Mouse (Mus musculus) forebrain, embryonic 14.5 days (tissue): ENCODE measurements around the gene Fgf15. TPM values are rescaled to one million over a fixed set of nuclear protein-coding genes. Genes with fewer than 3 reads are reported as not detected.

Experiments
- ATAC-seq: fragments of 200-750 bp; cut with Nextera tagmentation; 2 replicates; pipeline ENCODE4 v1.8.0; 2017; ENCODE audit warnings: mild to moderate bottlenecking, moderate library complexity
- DNase-seq: peaks from one replicate; pipeline ENCODE4 v3.0.0-alpha.2; 2015; ENCODE audit warnings: low spot score
- H3K27ac ChIP-seq: fragments of 300-500 bp; sonication (generic); 2 replicates; pipeline ENCODE4 v1.5.1; 2014; ENCODE audit warnings: low read depth, mild to moderate bottlenecking, control low read depth, low read length, moderate library complexity
- H3K27me3 ChIP-seq: fragments of 300-500 bp; sonication (generic); replicated peaks from 2 replicates; pipeline ENCODE4 v1.6.1; 2014; ENCODE audit warnings: low read length, control low read depth, mixed read lengths; ENCODE audit not compliant: control insufficient read depth, insufficient read depth
- H3K36me3 ChIP-seq: fragments of 300-500 bp; sonication (generic); 2 replicates; pipeline ENCODE4 v1.6.1; 2014; ENCODE audit warnings: low read length, control low read depth; ENCODE audit not compliant: control insufficient read depth, insufficient read depth
- H3K4me1 ChIP-seq: fragments of 300-500 bp; sonication (generic); 2 replicates; pipeline ENCODE4 v1.6.1; 2014; ENCODE audit warnings: antibody characterized with exemption, low read length, control low read depth; ENCODE audit not compliant: control insufficient read depth, insufficient read depth
- H3K4me2 ChIP-seq: fragments of 300-500 bp; sonication (generic); 2 replicates; pipeline ENCODE4 v1.6.1; 2014; ENCODE audit warnings: mild to moderate bottlenecking, control low read depth, low read length
- H3K4me3 ChIP-seq: fragments of 300-500 bp; sonication (generic); 2 replicates; pipeline ENCODE4 v1.5.1; 2014; ENCODE audit warnings: low read depth, low read length, control low read depth
- H3K9ac ChIP-seq: fragments of 300-500 bp; sonication (generic); 2 replicates; pipeline ENCODE4 v1.6.1; 2014; ENCODE audit warnings: mild to moderate bottlenecking, low read length, control low read depth, moderate library complexity
- H3K9me3 ChIP-seq: fragments of 300-500 bp; sonication (generic); replicated peaks from 2 replicates; pipeline ENCODE4 v1.6.1; 2016; ENCODE audit warnings: low read length, control low read depth, mixed read lengths; ENCODE audit not compliant: control insufficient read depth
- WGBS: fragments of 180-500 bp; shearing (Covaris S2); extraction: QIAGEN DNeasy Blood & Tissue Kit; methylation state at CpG from one replicate; pipeline ENCODE4 v1.1.7; 2014; 5-methylcytosine and 5-hydroxymethylcytosine counted together
- polyA plus RNA-seq: library from polyadenylated mRNA; unstranded; fragments of >200 nt; fragmentation: Nextera tagmentation; extraction: Ambion mirVana; gene quantifications from 2 replicates; pipeline ENCODE4 v1.2.1, GENCODE M21; 2014

Fgf15 gene
- polyA plus RNA-seq, 1 experiment from 2014 or later, result 36.3 TPM

GRCm38 (mm10) chr7:144929931-144930330, 33.6 kb downstream of the Fgf15 start:
- DNase-seq (peak; percentile 20), ATAC-seq (peak; percentile 16; the same call in 1 of the 2 replicates)
- no peaks in the 10 kb centered on the region for H3K27me3 ChIP-seq
- no peaks in the 10 kb centered on the region for H3K9me3 ChIP-seq
- no peak overlapping the region for H3K27ac ChIP-seq
- no peaks in the 10 kb centered on the region for H3K4me1 ChIP-seq
- H3K36me3 ChIP-seq, result peaks cover 30% of the 10 kb centered on the region
- no peak overlapping the region for H3K4me3 ChIP-seq
- no peak overlapping the region for H3K4me2 ChIP-seq
- H3K9ac ChIP-seq, result no peak overlapping the region
- 43% methylated on average over 5 of the region's 5 CpGs for WGBS

GRCm38 (mm10) chr7:144931778-144932177, 35.4 kb downstream of the Fgf15 start:
- Histone ChIP-seq H3K9me3 (no peaks in the 10 kb centered on the region), H3K27me3 (no peaks in the 10 kb centered on the region), H3K4me1 (no peaks in the 10 kb centered on the region), H3K4me3 (no peak overlapping the region), H3K27ac (no peak overlapping the region), H3K4me2 (no peak overlapping the region), H3K36me3 (peaks cover 37% of the 10 kb centered on the region), H3K9ac (no peak overlapping the region)
- 15% methylated on average over 3 of the region's 3 CpGs for WGBS
- ATAC-seq (no peak), DNase-seq (peak; percentile 45)

- H3K4me2 ChIP-seq, result no peak overlapping the region
- ATAC-seq (no peak), DNase-seq (no peak)
- no peak overlapping the region for H3K27ac ChIP-seq
- H3K9ac ChIP-seq, result no peak overlapping the region
- no peaks in the 10 kb centered on the region for H3K4me1 ChIP-seq
- H3K36me3 ChIP-seq, result peaks cover 37% of the 10 kb centered on the region
- WGBS, result 76% methylated on average over 18 of the region's 18 CpGs
- H3K9me3 ChIP-seq, result no peaks in the 10 kb centered on the region
- H3K4me3 ChIP-seq, result no peak overlapping the region
- H3K27me3 ChIP-seq, result no peaks in the 10 kb centered on the region
Observed at GRCm38 (mm10) chr7:144932389-144932937, 36.1 kb downstream of the Fgf15 start.

- Histone ChIP-seq H3K9ac (no peak overlapping the region), H3K27me3 (no peaks in the 10 kb centered on the region), H3K4me3 (no peak overlapping the region), H3K4me2 (no peak overlapping the region), H3K4me1 (no peaks in the 10 kb centered on the region; the same call in 1 of the 2 replicates), H3K36me3 (peaks cover 37% of the 10 kb centered on the region), H3K9me3 (no peaks in the 10 kb centered on the region), H3K27ac (no peak overlapping the region)
- DNase-seq (no peak), ATAC-seq (no peak)
- WGBS, result 78% methylated on average over 3 of the region's 3 CpGs
Observed at GRCm38 (mm10) chr7:144933336-144933735, 37.0 kb downstream of the Fgf15 start.

GRCm38 (mm10) chr7:144933796-144934195, 37.5 kb downstream of the Fgf15 start:
- ATAC-seq, result no peak
- Histone ChIP-seq H3K27ac (no peak overlapping the region), H3K9ac (no peak overlapping the region), H3K36me3 (peaks cover 35% of the 10 kb centered on the region), H3K27me3 (no peaks in the 10 kb centered on the region; the same call in 1 of the 2 replicates), H3K4me1 (peaks cover 4% of the 10 kb centered on the region), H3K4me2 (no peak overlapping the region), H3K4me3 (no peak overlapping the region), H3K9me3 (no peaks in the 10 kb centered on the region)
- no peak for DNase-seq
- WGBS, result 92% methylated on average over 8 of the region's 8 CpGs

GRCm38 (mm10) chr7:144934901-144935300, 38.6 kb downstream of the Fgf15 start:
- no peak overlapping the region for H3K4me2 ChIP-seq
- H3K9ac ChIP-seq, result no peak overlapping the region
- no peak for ATAC-seq
- H3K27me3 ChIP-seq, result peaks cover 4% of the 10 kb centered on the region; the same call in 1 of the 2 replicates
- peaks cover 30% of the 10 kb centered on the region for H3K36me3 ChIP-seq
- H3K27ac ChIP-seq, result no peak overlapping the region
- H3K4me3 ChIP-seq, result no peak overlapping the region
- no peaks in the 10 kb centered on the region for H3K9me3 ChIP-seq
- H3K4me1 ChIP-seq, result peaks cover 9% of the 10 kb centered on the region
- DNase-seq, result no peak
- 79% methylated on average over 5 of the region's 5 CpGs for WGBS

- H3K4me2 ChIP-seq, result no peak overlapping the region
Observed at GRCm38 (mm10) chr7:144935563-144935962, 39.2 kb downstream of the Fgf15 start.

GRCm38 (mm10) chr7:144936311-144936880, 40.1 kb downstream of the Fgf15 start:
- no peaks in the 10 kb centered on the region for H3K9me3 ChIP-seq
- no peak overlapping the region for H3K4me3 ChIP-seq
- no peak overlapping the region for H3K4me2 ChIP-seq
- H3K9ac ChIP-seq, result peak overlapping the region; percentile 13; the same call in 1 of the 2 replicates
- no peak for ATAC-seq
- peaks cover 30% of the 10 kb centered on the region for H3K36me3 ChIP-seq
- WGBS, result 86% methylated on average over 4 of the region's 4 CpGs
- H3K4me1 ChIP-seq, result peaks cover 14% of the 10 kb centered on the region
- DNase-seq, result no peak
- no peak overlapping the region for H3K27ac ChIP-seq
- H3K27me3 ChIP-seq, result peaks cover 13% of the 10 kb centered on the region

More at GRCm38 (mm10) chr7:144935563-144935962, 39.2 kb downstream of the Fgf15 start:
- ATAC-seq, result no peak
- peaks cover 11% of the 10 kb centered on the region for H3K4me1 ChIP-seq
- H3K27ac ChIP-seq, result peak overlapping the region; percentile 35; the same call in 1 of the 2 replicates
- H3K4me3 ChIP-seq, result no peak overlapping the region
- 53% methylated on average over 5 of the region's 5 CpGs for WGBS
- H3K9me3 ChIP-seq, result no peaks in the 10 kb centered on the region
- H3K36me3 ChIP-seq, result peaks cover 30% of the 10 kb centered on the region
- peak overlapping the region; percentile 13; the same call in 1 of the 2 replicates for H3K9ac ChIP-seq
- peak; percentile 73 for DNase-seq
- H3K27me3 ChIP-seq, result peaks cover 8% of the 10 kb centered on the region; the same call in 1 of the 2 replicates

GRCm38 (mm10) chr7:144937490-144937889, 41.2 kb downstream of the Fgf15 start:
- peak; percentile 57 for ATAC-seq
- Histone ChIP-seq H3K36me3 (peaks cover 30% of the 10 kb centered on the region), H3K4me3 (peak overlapping the region; percentile 58), H3K4me1 (peaks cover 18% of the 10 kb centered on the region), H3K27ac (no peak overlapping the region), H3K9me3 (no peaks in the 10 kb centered on the region), H3K4me2 (peak overlapping the region; percentile 98), H3K9ac (peak overlapping the region; percentile 76), H3K27me3 (peaks cover 20% of the 10 kb centered on the region)
- DNase-seq, result peak; percentile 93
- WGBS, result 2% methylated on average over 20 of the region's 20 CpGs
